Mouse (Mus musculus): ENCODE results near the gene Kif5a.

DNA sequence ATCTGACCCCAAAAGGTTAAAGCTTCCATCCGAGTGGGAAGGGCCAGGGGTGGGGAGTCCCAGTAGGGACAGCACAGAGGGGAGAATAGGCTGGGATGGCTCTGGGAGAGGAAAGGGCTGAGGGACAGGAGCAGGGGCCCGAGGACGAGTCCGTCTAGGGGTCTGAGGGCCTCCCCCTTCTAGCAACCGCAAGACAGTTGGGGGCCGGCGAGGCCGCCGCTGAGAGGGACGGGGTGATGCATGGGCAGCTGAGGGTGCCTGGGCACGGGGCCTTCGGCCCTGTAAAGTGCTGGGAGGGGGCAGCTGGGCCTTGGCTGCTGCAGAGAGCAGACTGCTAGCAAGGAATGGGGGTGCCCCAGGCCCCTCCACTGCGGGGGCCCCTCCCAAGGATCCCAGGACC is 22.5 kb upstream of the Kif5a start:
- TF ChIP-seq HCFC1 (IDR thresholded peaks at IDR 0.05; ENCODE audit: borderline replicate concordance, insufficient read depth, low read length) = no peak
- no peak for TF ChIP-seq ZNF384 (IDR thresholded peaks at IDR 0.05; ENCODE audit: low read depth, low read length)

Data from ES-E14 (cell line).